8 mouse cellular contexts compared by ENCODE assay signal in genomic region chr14:40957607-40958006, GRCm38 (mm10). TPM values are rescaled to one million over a fixed set of nuclear protein-coding genes. Genes with fewer than 3 reads are reported as not detected.
A peak's percentile ranks its signal among the peaks of the same experiment; 100 is the strongest.
DNase-seq lines count a peak whose midpoint lies in the region; ATAC-seq and TF ChIP-seq lines count a peak whose summit lies in the region.

No protein-coding gene starts in this region.

- intact Hi-C loops in heart, postnatal 14 days (cut with DNase I): no loop called here

- no peak for TF ChIP-seq POLR2A in spleen, adult 2 months (IDR thresholded peaks at IDR 0.05; ENCODE audit: low read depth, low read length)

- H3K9ac ChIP-seq in limb, embryonic 13.5 days: no peak overlapping the region
- peak overlapping the region; percentile 57 for H3K9ac ChIP-seq in stomach, embryonic 16.5 days (ENCODE audit: low read length)

- no peaks in the 10 kb centered on the region for H3K9me3 ChIP-seq in limb, embryonic 13.5 days
- no peaks in the 10 kb centered on the region for H3K9me3 ChIP-seq in stomach, embryonic 16.5 days (replicated peaks; ENCODE audit: control insufficient read depth, low read length)

- H3K27me3 ChIP-seq in spleen, adult 2 months (ENCODE audit: control insufficient read depth, insufficient read depth, low read length): no peaks in the 10 kb centered on the region
- H3K27me3 ChIP-seq in limb, embryonic 13.5 days: no peaks in the 10 kb centered on the region
- no peaks in the 10 kb centered on the region for H3K27me3 ChIP-seq in stomach, embryonic 16.5 days (ENCODE audit: control insufficient read depth, insufficient read depth, low read length)

- H3K4me3 ChIP-seq in spleen, adult 2 months (ENCODE audit: extremely low read depth, insufficient read depth, insufficient read length): no peak overlapping the region
- H3K4me3 ChIP-seq in limb, embryonic 13.5 days: no peak overlapping the region
- H3K4me3 ChIP-seq in stomach, embryonic 16.5 days (replicated peaks; ENCODE audit: low read length): no peak overlapping the region

- ATAC-seq in limb, embryonic 13.5 days (ENCODE audit: low FRiP score, low read depth): no peak
- ATAC-seq in stomach, embryonic 16.5 days (ENCODE audit: insufficient read depth, low FRiP score): no peak

- H3K27ac ChIP-seq in spleen, adult 2 months (ENCODE audit: insufficient read depth, low read length): peak overlapping the region; percentile 75
- H3K27ac ChIP-seq in limb, embryonic 13.5 days: peak overlapping the region; percentile 72; the same call in 1 of the 2 replicates
- H3K27ac ChIP-seq in stomach, embryonic 16.5 days (ENCODE audit: low read length): peak overlapping the region; percentile 85

- no peak for TF ChIP-seq CTCF in spleen, adult 2 months (IDR thresholded peaks at IDR 0.05; ENCODE audit: extremely low read depth, insufficient read depth, insufficient read length, insufficient replicate concordance)

- H3K4me1 ChIP-seq in spleen, adult 2 months (ENCODE audit: control insufficient read depth, insufficient read depth, insufficient read length): peaks cover 74% of the 10 kb centered on the region
- H3K4me1 ChIP-seq in limb, embryonic 13.5 days: peaks cover 89% of the 10 kb centered on the region
- peaks cover 79% of the 10 kb centered on the region for H3K4me1 ChIP-seq in stomach, embryonic 16.5 days (ENCODE audit: control insufficient read depth, insufficient read depth, low read length)

- 45% methylated on average over 3 of the region's 3 CpGs for WGBS in spleen, adult 2 months
- WGBS in limb, embryonic 13.5 days: 65% methylated on average over 3 of the region's 3 CpGs
- WGBS in stomach, embryonic 16.5 days: 36% methylated on average over 3 of the region's 3 CpGs

- peak overlapping the region; percentile 12; the same call in 1 of the 2 replicates for H3K4me2 ChIP-seq in limb, embryonic 13.5 days (replicated peaks)
- H3K4me2 ChIP-seq in stomach, embryonic 16.5 days (ENCODE audit: low read depth, low read length): peak overlapping the region; percentile 41

- no peaks in the 10 kb centered on the region for H3K36me3 ChIP-seq in spleen, adult 2 months (ENCODE audit: control insufficient read depth, insufficient read depth, low read length)
- H3K36me3 ChIP-seq in limb, embryonic 13.5 days: no peaks in the 10 kb centered on the region
- H3K36me3 ChIP-seq in stomach, embryonic 16.5 days (ENCODE audit: control insufficient read depth, insufficient read depth, low read length): no peaks in the 10 kb centered on the region

- peak; percentile 39 for DNase-seq in heart, adult 11 months
- no peak for DNase-seq in heart, postnatal 14 days
- no peak for DNase-seq in spleen, adult 2 months (ENCODE audit: low read depth in 1 of 2, low spot score in 2 of 2)
- DNase-seq in spleen, adult 18-20 months: no peak
- DNase-seq in right cerebral cortex, postnatal 25 days: no peak
- no peak for DNase-seq in MN1 (ENCODE audit: low spot score)

RNA-seq across cellular contexts. Expression of gene Tspan14, which starts 9.0 kb away (rescaled TPM):
- total RNA-seq in heart, postnatal 14 days (2021): 10 to 100 TPM; 27.9 to 28.7 TPM
- polyA plus RNA-seq in spleen, adult 2 months (2012; rRNA removed): 60.0 and 65.4 TPM in 2 replicates
- 68.4 and 68.7 TPM in 2 replicates for polyA plus RNA-seq in limb, embryonic 13.5 days (2015; fragmentation: Nextera tagmentation; extraction: Ambion mirVana)
- polyA plus RNA-seq in stomach, embryonic 16.5 days (2015; fragmentation: Nextera tagmentation; extraction: Ambion mirVana): 77.3 and 88.1 TPM in 2 replicates

RNA-seq across cellular contexts. Expression of gene Fam213a, which starts 56.0 kb away (rescaled TPM):
- 10 to 100 TPM; 17.1 to 22.2 TPM for total RNA-seq in heart, postnatal 14 days (2021)
- polyA plus RNA-seq in spleen, adult 2 months (2012; rRNA removed): 10.5 and 22.1 TPM in 2 replicates
- 39.3 and 41.6 TPM in 2 replicates for polyA plus RNA-seq in limb, embryonic 13.5 days (2015; fragmentation: Nextera tagmentation; extraction: Ambion mirVana)
- polyA plus RNA-seq in stomach, embryonic 16.5 days (2015; fragmentation: Nextera tagmentation; extraction: Ambion mirVana): 42.4 and 45.1 TPM in 2 replicates
